Mouse (Mus musculus) testis, adult 2 months (tissue): ENCODE results near the gene Gucy2c. TPM values are rescaled to one million over a fixed set of nuclear protein-coding genes. Genes with fewer than 3 reads are reported as not detected.
"Not testable (repeated sequence)": the region's sequence is repeated elsewhere in the genome, so short reads cannot be mapped to it uniquely, and the experiment has no call there.

Experiments used
- H3K27ac ChIP-seq: fragments of 200-500 bp; 2 replicates; pipeline ENCODE4 v1.5.1; 2012; ENCODE audit warnings: low read depth, low read length; ENCODE audit not compliant: control insufficient read depth, insufficient read depth
- H3K27me3 ChIP-seq: fragments of 200-500 bp; 2 replicates; pipeline ENCODE4 v1.6.1; 2012; ENCODE audit warnings: mild to moderate bottlenecking, low read length, moderate library complexity; ENCODE audit not compliant: control insufficient read depth, insufficient read depth
- H3K36me3 ChIP-seq: fragments of 200-500 bp; 2 replicates; pipeline ENCODE4 v1.6.1; 2012; ENCODE audit warnings: mild to moderate bottlenecking, low read length; ENCODE audit not compliant: control insufficient read depth, insufficient read depth
- H3K4me1 ChIP-seq: fragments of 200-500 bp; 2 replicates; pipeline ENCODE4 v1.6.1; 2012; ENCODE audit warnings: low read length; ENCODE audit not compliant: control insufficient read depth, insufficient read depth
- H3K4me3 ChIP-seq: fragments of 200-500 bp; 2 replicates; pipeline ENCODE4 v1.5.1; 2012; ENCODE audit warnings: low read depth, mild to moderate bottlenecking, low read length, moderate library complexity, mixed read lengths; ENCODE audit not compliant: control insufficient read depth
- CTCF ChIP-seq: fragments of 200-500 bp; IDR thresholded peaks from 2 replicates; pipeline ENCODE4 v1.5.1; 2012; ENCODE audit warnings: low read depth, mild to moderate bottlenecking, inconsistent platforms, low read length, moderate library complexity; ENCODE audit not compliant: control insufficient read depth, insufficient read depth, insufficient replicate concordance
- POLR2A ChIP-seq: fragments of 200-500 bp; IDR thresholded peaks from 2 replicates; pipeline ENCODE4 v1.6.1; 2012; ENCODE audit warnings: low read depth, mild to moderate bottlenecking, inconsistent platforms, low read length, moderate library complexity; ENCODE audit not compliant: control insufficient read depth
- polyA plus RNA-seq: library from polyadenylated mRNA; depleted of rRNA; stranded (reverse); fragments of >200 nt; gene quantifications from 2 replicates; pipeline ENCODE4 v1.2.3, GENCODE M21; 2012

Gucy2c gene
- polyA plus RNA-seq, 1 experiment = 0.33 TPM

DNA sequence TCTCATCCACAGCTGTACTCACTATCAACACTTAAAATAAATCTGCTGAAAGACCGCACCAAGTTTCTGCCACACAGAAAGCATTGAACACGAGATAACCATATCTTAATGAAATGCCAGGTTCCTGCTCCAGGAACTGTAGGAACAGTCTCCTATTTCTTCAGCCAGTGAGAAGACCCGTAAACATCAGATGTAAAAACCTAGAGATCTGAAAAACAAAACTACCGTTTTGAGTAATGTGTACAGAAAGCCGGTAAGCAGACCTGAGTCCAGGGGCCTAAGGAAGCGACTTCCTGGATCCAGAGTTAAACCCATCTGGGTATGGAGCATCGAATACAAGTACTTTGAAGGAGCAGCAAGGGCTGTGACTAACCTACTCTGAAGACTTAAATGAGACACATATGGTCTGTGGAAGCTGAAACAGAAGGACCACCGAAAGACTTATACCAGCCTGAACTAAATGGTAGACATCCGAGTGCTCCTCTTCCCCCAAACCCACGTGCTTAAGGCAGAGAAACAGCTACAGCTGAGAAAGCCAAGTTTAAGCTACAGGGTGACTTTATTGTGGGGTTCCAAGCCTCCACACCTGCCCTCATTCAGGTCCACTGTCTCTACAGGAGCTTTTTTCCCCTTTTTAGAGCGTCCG, 21.7 kb upstream of the Gucy2c start:
- Histone ChIP-seq H3K4me1 (peaks cover 11% of the 10 kb centered on the region), H3K4me3 (peak overlapping the region; percentile 81), H3K27me3 (no peaks in the 10 kb centered on the region)

DNA sequence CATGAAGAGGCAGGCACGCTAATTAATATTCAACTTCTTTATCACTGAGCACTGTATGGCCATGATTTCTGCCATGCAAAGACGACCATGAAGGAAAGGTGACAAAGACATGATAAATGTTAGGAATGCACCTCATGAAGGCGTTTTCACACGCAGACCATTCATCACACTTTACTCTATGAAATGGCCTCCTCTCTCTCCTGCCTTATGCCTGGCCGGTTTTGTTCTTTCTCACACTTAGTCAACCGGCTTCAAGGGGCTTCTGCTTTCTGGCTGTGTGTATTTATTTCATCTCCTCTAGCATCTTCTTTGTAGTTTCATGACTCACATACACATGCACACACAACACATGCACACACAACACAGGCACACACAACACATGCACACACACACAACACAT, 19.7 kb upstream of the Gucy2c start:
- Histone ChIP-seq H3K4me3 (no peak overlapping the region), H3K27ac (no peak overlapping the region)
- no peak for TF ChIP-seq CTCF
- no peak for TF ChIP-seq POLR2A

More for the DNA sequence above, 21.7 kb upstream of the Gucy2c start:
- Histone ChIP-seq H3K27ac (peak overlapping the region; percentile 92), H3K36me3 (no peaks in the 10 kb centered on the region)
- TF ChIP-seq POLR2A (no peak), CTCF (no peak)

DNA sequence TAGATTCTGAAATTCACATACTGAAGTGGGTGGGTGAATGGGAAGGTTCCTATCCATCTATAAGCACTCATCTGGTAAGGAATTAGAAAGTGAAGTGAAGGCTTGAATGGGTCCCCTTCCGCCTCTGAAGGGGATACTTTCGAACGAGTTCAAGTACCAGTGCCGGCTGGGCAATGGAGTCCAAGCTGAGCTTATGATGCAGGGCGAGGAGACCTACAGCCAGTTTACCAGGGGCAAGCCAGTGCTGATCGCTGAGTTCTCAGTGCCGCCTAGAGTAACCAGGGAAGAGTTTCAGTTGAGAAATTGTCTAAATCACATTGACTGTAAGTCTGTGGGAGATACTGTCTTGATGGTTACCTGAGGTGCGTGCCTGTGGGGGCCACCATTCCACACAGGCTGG, 19.1 kb upstream of the Gucy2c start:
- Histone ChIP-seq H3K27me3 (no peaks in the 10 kb centered on the region), H3K4me1 (peaks cover 4% of the 10 kb centered on the region), H3K36me3 (no peaks in the 10 kb centered on the region), H3K4me3 (no peak overlapping the region), H3K27ac (no peak overlapping the region)
- TF ChIP-seq POLR2A (no peak), CTCF (no peak)

More for the DNA sequence above, 19.7 kb upstream of the Gucy2c start:
- Histone ChIP-seq H3K36me3 (no peaks in the 10 kb centered on the region), H3K4me1 (peaks cover 4% of the 10 kb centered on the region), H3K27me3 (no peaks in the 10 kb centered on the region)

DNA sequence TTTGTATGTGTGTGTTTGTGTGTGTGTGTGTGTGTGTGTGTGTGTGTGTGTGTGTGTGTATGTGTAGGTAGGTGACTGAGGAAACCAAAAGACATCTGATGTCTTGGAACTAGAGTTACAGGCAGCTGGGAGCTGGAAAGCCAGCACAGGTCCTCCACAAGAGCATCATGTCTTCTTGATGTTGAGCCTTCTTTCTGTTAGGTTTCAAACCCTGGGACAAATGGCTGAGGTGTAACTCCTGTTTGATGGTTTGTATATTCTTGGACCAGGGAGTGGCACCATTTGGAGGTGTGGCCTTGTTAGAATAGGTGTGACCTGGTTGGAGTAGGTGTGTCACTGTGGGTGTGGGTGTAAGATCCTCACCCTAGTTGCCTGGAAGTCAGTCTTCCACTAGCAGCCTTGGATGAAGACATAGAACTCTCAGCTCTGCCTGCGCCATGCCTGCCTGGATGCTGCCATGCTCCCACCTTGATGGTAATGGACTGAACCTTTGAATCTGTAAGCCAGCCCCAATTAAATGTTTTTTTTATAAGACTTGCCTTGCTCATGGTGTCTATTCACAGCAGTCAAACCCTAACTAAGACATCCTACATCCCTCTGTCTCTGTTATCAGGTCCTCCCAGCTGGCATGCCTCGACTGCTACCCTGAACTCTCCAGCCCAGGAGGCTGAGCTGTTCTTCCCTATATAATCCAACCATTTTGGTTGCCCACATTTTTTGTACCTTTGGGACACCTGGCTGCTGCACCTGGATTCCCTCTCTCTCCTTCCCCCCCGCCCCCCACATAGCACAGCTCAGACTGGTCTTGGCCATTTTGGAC, 16.5 kb upstream of the Gucy2c start:
- not testable (repeated sequence) for H3K4me1 ChIP-seq, H3K4me3 ChIP-seq, H3K36me3 ChIP-seq, H3K27ac ChIP-seq, H3K27me3 ChIP-seq

DNA sequence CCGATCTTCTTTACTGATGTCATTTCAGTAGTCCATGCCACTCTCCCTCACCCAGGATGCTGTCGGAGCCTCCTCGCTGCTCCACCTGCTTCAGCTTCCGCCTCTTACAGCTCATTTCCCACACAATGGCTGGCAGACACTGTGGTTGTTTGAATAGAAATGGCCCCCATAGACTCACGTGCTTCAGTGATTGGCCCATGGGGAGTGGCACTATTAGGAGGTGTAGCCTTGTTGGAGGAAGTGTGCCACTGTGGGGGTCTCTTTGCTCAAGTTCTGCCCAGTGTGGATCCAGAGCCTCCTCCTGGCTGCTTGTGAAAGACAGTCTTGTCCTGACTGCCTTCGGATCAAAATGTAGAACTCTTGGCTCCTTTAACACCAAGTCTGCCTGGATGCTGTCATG, 14.3 kb upstream of the Gucy2c start:
- TF ChIP-seq CTCF (no peak), POLR2A (no peak)
- H3K27ac ChIP-seq = no peak overlapping the region
- no peak overlapping the region for H3K4me3 ChIP-seq
- H3K36me3 ChIP-seq = no peaks in the 10 kb centered on the region
- H3K4me1 ChIP-seq = peaks cover 2% of the 10 kb centered on the region; the same call in 1 of the 2 replicates
- H3K27me3 ChIP-seq = no peaks in the 10 kb centered on the region

DNA sequence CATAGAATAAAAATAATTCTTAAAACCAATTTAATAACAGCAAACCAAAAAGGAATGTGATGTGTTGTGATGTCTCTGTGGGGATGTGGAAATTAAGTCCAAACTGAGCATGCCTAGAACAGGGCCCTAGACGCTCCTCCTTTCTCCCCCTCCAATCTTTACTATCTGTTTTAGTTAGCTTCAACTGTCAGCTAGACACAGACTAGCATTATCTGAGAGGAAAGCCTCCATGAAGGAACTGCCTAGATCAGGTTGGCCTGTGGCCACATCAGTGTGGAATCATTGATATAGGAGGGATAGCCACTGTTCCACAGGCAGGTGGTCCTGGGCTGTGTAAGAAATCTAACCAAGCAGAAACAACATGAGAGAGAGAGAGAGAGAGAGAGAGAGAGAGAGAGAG, 13.5 kb upstream of the Gucy2c start:
- Histone ChIP-seq H3K4me1 (peaks cover 2% of the 10 kb centered on the region; the same call in 1 of the 2 replicates), H3K27me3 (no peaks in the 10 kb centered on the region), H3K27ac (no peak overlapping the region), H3K4me3 (no peak overlapping the region), H3K36me3 (no peaks in the 10 kb centered on the region)
- TF ChIP-seq CTCF = no peak
- no peak for TF ChIP-seq POLR2A

DNA sequence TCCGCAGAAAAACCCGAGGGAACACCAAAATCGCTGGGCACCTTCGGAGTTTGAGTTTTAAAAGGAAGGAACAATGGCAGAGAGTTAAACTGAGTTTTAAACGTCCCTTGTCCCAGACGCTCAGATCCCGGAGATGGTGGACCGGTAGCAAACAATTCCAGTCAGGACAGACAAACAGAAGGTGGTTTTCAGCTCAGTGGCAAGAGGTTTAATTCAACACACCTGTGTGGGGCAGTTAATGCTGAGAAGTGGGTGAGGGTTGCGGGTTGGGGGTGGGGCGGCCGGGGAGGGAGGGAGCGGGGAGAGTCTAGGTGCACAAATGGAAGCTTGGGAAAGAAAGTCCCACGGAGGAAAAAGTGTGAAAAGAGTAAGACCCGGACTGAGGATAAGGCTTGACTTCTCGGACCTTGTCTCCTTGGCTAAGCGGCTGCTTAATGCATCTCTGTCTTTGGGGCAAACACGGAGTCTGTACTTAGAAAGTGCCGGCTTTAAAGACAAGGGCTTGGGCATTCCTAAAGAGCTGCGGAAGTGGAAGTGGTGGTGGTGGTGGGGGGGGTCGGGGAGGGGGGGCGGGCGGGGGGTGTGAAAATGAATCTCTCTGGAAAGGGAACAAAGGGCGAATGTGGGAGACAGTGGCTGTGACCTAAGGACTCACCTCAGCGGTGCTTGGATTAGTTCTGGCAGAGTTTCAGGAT, 12.4 kb upstream of the Gucy2c start:
- no peaks in the 10 kb centered on the region for H3K27me3 ChIP-seq
- H3K4me3 ChIP-seq = peak overlapping the region; percentile 52
- H3K4me1 ChIP-seq = peaks cover 2% of the 10 kb centered on the region; the same call in 1 of the 2 replicates
- H3K36me3 ChIP-seq = no peaks in the 10 kb centered on the region
- H3K27ac ChIP-seq = no peak overlapping the region
- TF ChIP-seq CTCF = no peak
- no peak for TF ChIP-seq POLR2A
